Mouse (Mus musculus): ENCODE measurements around the gene Sema4d. TPM values are rescaled to one million over a fixed set of nuclear protein-coding genes. Genes with fewer than 3 reads are reported as not detected.

The Sema4d gene
- total RNA-seq, 1 experiment = 25.1 TPM

DNA sequence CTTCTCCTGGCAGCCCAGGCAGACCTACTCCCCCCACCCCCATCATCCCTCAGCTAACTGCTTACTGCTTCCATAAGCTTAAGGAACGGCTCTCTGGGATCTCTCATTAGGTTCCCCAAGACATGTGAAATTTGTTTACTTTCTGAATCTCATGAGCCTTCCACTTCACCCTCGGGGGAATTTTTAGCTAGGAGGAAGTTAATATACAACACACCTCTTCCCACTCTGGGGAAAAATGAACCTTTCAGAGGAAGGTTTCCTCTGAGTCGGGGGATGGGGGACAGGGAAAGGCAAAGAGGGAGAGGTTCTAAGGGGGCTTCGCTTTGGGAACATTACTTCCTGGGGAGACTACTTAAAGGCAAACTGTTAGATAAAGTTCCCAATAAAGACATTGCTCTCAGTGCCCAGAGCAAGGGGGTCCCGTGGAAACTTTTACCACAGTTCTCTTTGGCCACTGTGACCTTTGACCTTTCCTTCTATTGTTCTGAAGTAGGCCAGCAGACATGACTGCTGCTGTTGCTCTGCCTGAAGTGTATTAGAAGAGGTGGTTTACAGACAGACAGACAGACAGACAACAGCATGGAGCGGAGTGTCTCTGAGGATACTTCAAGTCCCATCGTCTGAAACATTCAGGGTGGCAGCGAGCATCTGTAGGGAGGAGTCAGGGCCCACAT, 30.4 kb upstream of the Sema4d start:
- Histone ChIP-seq H3K36me3 (ENCODE audit: control insufficient read depth, insufficient read depth, low read length, poor library complexity, severe bottlenecking) (no peaks in the 10 kb centered on the region), H3K27ac (ENCODE audit: insufficient read depth, low read depth, low read length, poor library complexity, severe bottlenecking) (no peak overlapping the region), H3K9ac (ENCODE audit: insufficient read depth, low read depth, low read length, poor library complexity, severe bottlenecking) (no peak overlapping the region), H3K4me1 (ENCODE audit: control insufficient read depth in 2 of 2, insufficient read depth in 2 of 2, low read length in 2 of 2, poor library complexity in 1 of 2) (peaks cover 3 to 6% of the 10 kb centered on the region in 2 experiments; a peak in 2 of 4 replicates), H3K4me3 (ENCODE audit: insufficient read depth in 1 of 2, low read depth in 1 of 2, low read length in 2 of 2, poor library complexity in 1 of 2, severe bottlenecking in 1 of 2) (no peak overlapping the region), H3K9me3 (ENCODE audit: control insufficient read depth, insufficient read depth, low read depth, low read length) (no peaks in the 10 kb centered on the region)
- in situ Hi-C loops (cut with MboI; ENCODE audit: low sequenced_read_pairs in 2 of 2, unreplicated experiment in 2 of 2) = no loop called here
- no peak for DNase-seq (ENCODE audit: low read depth, low spot score)
- no peak for TF ChIP-seq CHD2 (IDR thresholded peaks at IDR 0.05; ENCODE audit: low read depth, low read length)
- no peak for TF ChIP-seq ZNF384 (IDR thresholded peaks at IDR 0.05; ENCODE audit: low read depth, low read length)
- no peak for TF ChIP-seq MAFK (IDR thresholded peaks at IDR 0.05; ENCODE audit: insufficient read depth, low read depth, low read length)
- TF ChIP-seq ZC3H11A (IDR thresholded peaks at IDR 0.05; ENCODE audit: borderline replicate concordance, low read depth, low read length) = no peak
- no peak for TF ChIP-seq HCFC1 (IDR thresholded peaks at IDR 0.05; ENCODE audit: borderline replicate concordance, insufficient read depth, low read length)

DNA sequence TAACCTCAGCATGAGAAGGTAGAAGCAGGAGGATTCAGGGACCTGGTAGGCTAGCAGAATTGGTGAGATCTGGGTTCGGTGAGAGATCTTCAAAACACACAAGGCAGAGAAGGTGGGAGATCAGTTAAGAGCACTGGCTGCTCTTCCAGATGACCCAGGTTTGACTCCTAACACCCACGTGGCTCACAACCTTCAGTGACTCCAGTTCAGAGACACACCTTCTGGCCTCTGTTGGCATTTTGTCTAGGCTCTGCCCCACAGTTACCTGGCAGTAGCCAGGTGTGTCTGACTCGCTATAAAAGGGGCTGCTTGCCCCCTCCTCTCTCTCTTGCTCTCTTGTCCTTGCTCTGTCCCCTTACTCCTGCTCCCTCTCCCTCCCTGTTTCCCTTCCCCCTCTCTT, 28.4 kb upstream of the Sema4d start:
- Histone ChIP-seq H3K9ac (ENCODE audit: insufficient read depth, low read depth, low read length, poor library complexity, severe bottlenecking) (no peak overlapping the region), H3K4me3 (ENCODE audit: insufficient read depth in 1 of 2, low read depth in 1 of 2, low read length in 2 of 2, poor library complexity in 1 of 2, severe bottlenecking in 1 of 2) (no peak overlapping the region), H3K36me3 (ENCODE audit: control insufficient read depth, insufficient read depth, low read length, poor library complexity, severe bottlenecking) (no peaks in the 10 kb centered on the region), H3K4me1 (ENCODE audit: control insufficient read depth in 2 of 2, insufficient read depth in 2 of 2, low read length in 2 of 2, poor library complexity in 1 of 2) (peaks cover 1 to 6% of the 10 kb centered on the region in 2 experiments; a peak in 2 of 4 replicates), H3K27ac (ENCODE audit: insufficient read depth, low read depth, low read length, poor library complexity, severe bottlenecking) (no peak overlapping the region), H3K9me3 (ENCODE audit: control insufficient read depth, insufficient read depth, low read depth, low read length) (no peaks in the 10 kb centered on the region)
- no peak for DNase-seq (ENCODE audit: low read depth, low spot score)
- in situ Hi-C loops (cut with MboI; ENCODE audit: low sequenced_read_pairs in 2 of 2, unreplicated experiment in 2 of 2) = no loop called here
- no peak for TF ChIP-seq ZC3H11A (IDR thresholded peaks at IDR 0.05; ENCODE audit: borderline replicate concordance, low read depth, low read length)
- no peak for TF ChIP-seq CHD2 (IDR thresholded peaks at IDR 0.05; ENCODE audit: low read depth, low read length)
- no peak for TF ChIP-seq ZNF384 (IDR thresholded peaks at IDR 0.05; ENCODE audit: low read depth, low read length)
- no peak for TF ChIP-seq MAFK (IDR thresholded peaks at IDR 0.05; ENCODE audit: insufficient read depth, low read depth, low read length)
- TF ChIP-seq HCFC1 (IDR thresholded peaks at IDR 0.05; ENCODE audit: borderline replicate concordance, insufficient read depth, low read length) = no peak

DNA sequence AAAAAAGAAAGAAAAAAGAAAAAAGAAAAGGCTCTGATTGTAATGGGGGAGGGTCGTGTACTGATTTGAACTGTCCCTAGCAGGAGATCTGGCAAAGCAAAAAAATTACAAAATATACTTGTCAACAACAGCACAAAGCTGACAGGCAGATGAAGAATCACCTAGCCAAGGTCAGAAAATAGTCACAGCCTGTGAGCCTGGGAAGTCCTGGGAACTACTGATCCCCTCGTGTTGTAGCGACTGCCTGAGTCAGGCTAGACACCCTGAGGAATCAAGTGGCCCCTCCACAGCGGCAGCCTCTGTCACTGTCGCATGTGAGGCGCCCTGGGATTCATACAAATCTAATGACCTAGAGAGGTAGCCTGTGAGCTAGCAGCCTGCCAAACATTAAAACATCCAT, 25.8 kb upstream of the Sema4d start:
- no peaks in the 10 kb centered on the region for H3K9me3 ChIP-seq (ENCODE audit: control insufficient read depth, insufficient read depth, low read depth, low read length)
- H3K27ac ChIP-seq (ENCODE audit: insufficient read depth, low read depth, low read length, poor library complexity, severe bottlenecking) = no peak overlapping the region
- H3K36me3 ChIP-seq (ENCODE audit: control insufficient read depth, insufficient read depth, low read length, poor library complexity, severe bottlenecking) = no peaks in the 10 kb centered on the region
- peaks cover 1 to 6% of the 10 kb centered on the region in 2 experiments; a peak in 2 of 4 replicates for H3K4me1 ChIP-seq (ENCODE audit: control insufficient read depth in 2 of 2, insufficient read depth in 2 of 2, low read length in 2 of 2, poor library complexity in 1 of 2)
- H3K9ac ChIP-seq (ENCODE audit: insufficient read depth, low read depth, low read length, poor library complexity, severe bottlenecking) = no peak overlapping the region
- no peak for DNase-seq (ENCODE audit: low read depth, low spot score)
- no peak overlapping the region for H3K4me3 ChIP-seq (ENCODE audit: insufficient read depth in 1 of 2, low read depth in 1 of 2, low read length in 2 of 2, poor library complexity in 1 of 2, severe bottlenecking in 1 of 2)
- TF ChIP-seq ZNF384 (IDR thresholded peaks at IDR 0.05; ENCODE audit: low read depth, low read length) = no peak
- TF ChIP-seq ZC3H11A (IDR thresholded peaks at IDR 0.05; ENCODE audit: borderline replicate concordance, low read depth, low read length) = no peak
- no peak for TF ChIP-seq HCFC1 (IDR thresholded peaks at IDR 0.05; ENCODE audit: borderline replicate concordance, insufficient read depth, low read length)
- TF ChIP-seq CHD2 (IDR thresholded peaks at IDR 0.05; ENCODE audit: low read depth, low read length) = no peak
- TF ChIP-seq MAFK (IDR thresholded peaks at IDR 0.05; ENCODE audit: insufficient read depth, low read depth, low read length) = no peak
- in situ Hi-C loops (cut with MboI; ENCODE audit: low sequenced_read_pairs in 2 of 2, unreplicated experiment in 2 of 2) = no loop called here

- 0 out of 4 replicates have a peak, but pooled peaks cover 1 to 3% of the 10 kb centered on the region in 2 experiments for H3K4me1 ChIP-seq (ENCODE audit: control insufficient read depth in 2 of 2, insufficient read depth in 2 of 2, low read length in 2 of 2, poor library complexity in 1 of 2)
- H3K4me3 ChIP-seq (ENCODE audit: insufficient read depth in 1 of 2, low read depth in 1 of 2, low read length in 2 of 2, poor library complexity in 1 of 2, severe bottlenecking in 1 of 2) = no peak overlapping the region
- TF ChIP-seq ZNF384 (IDR thresholded peaks at IDR 0.05; ENCODE audit: low read depth, low read length) = no peak
- TF ChIP-seq CHD2 (IDR thresholded peaks at IDR 0.05; ENCODE audit: low read depth, low read length) = no peak
- TF ChIP-seq MAFK (IDR thresholded peaks at IDR 0.05; ENCODE audit: insufficient read depth, low read depth, low read length) = no peak
- no peak for TF ChIP-seq HCFC1 (IDR thresholded peaks at IDR 0.05; ENCODE audit: borderline replicate concordance, insufficient read depth, low read length)
- no peak for TF ChIP-seq ZC3H11A (IDR thresholded peaks at IDR 0.05; ENCODE audit: borderline replicate concordance, low read depth, low read length)
- H3K9ac ChIP-seq (ENCODE audit: insufficient read depth, low read depth, low read length, poor library complexity, severe bottlenecking) = no peak overlapping the region
- no peaks in the 10 kb centered on the region for H3K36me3 ChIP-seq (ENCODE audit: control insufficient read depth, insufficient read depth, low read length, poor library complexity, severe bottlenecking)
- DNase-seq (ENCODE audit: low read depth, low spot score) = no peak
- in situ Hi-C loops (cut with MboI; ENCODE audit: low sequenced_read_pairs in 2 of 2, unreplicated experiment in 2 of 2) = no loop called here
- H3K9me3 ChIP-seq (ENCODE audit: control insufficient read depth, insufficient read depth, low read depth, low read length) = no peaks in the 10 kb centered on the region
- no peak overlapping the region for H3K27ac ChIP-seq (ENCODE audit: insufficient read depth, low read depth, low read length, poor library complexity, severe bottlenecking)
Observed at GRCm38 (mm10) chr13:51818944-51819326, 25.4 kb upstream of the Sema4d start.
